Comparison of ENCODE assay signal across 8 mouse cellular contexts in the genomic region with DNA sequence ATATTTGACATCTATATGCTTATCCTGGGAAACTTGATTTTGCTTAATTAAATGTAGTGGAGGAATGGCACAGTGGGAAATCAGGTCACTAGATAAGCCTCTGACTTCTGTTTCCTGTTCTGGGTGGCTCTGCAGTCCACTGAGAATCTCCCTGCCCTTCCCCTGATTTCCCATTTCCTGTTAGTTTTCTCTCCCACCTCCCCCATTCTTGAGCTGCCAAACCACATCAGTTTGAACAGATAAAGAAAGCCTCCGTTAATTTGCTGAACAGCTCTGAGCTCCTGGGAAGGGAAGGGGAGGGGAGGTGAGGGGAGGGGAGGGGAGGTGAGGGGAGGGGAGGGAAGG. TPM values are rescaled to one million over a fixed set of nuclear protein-coding genes. Genes with fewer than 3 reads are reported as not detected.
DNase-seq lines count a peak whose midpoint lies in the region; ATAC-seq lines count a peak whose summit lies in the region.

No protein-coding gene starts in this region.

- no peaks in the 10 kb centered on the region for H3K27me3 ChIP-seq in heart, embryonic 11.5 days (ENCODE audit: control insufficient read depth, insufficient read depth, low read length)
- no peaks in the 10 kb centered on the region for H3K27me3 ChIP-seq in stomach, embryonic 14.5 days (ENCODE audit: control insufficient read depth, insufficient read depth, low read length)

- peak; percentile 49 for DNase-seq in kidney, adult 9 months
- no peak for DNase-seq in kidney, adult 11 months
- DNase-seq in kidney, postnatal 14 days = peak; percentile 66
- no peak for DNase-seq in layer of hippocampus, adult 8-10 months (ENCODE audit: low spot score in 2 of 2)
- DNase-seq in ovary, postnatal 14 days (ENCODE audit: low spot score) = no peak
- no peak for DNase-seq in spleen, postnatal 4 days (ENCODE audit: low spot score in 2 of 2)

- H3K9me3 ChIP-seq in heart, embryonic 11.5 days (replicated peaks; ENCODE audit: control insufficient read depth, low read length) = no peaks in the 10 kb centered on the region
- no peaks in the 10 kb centered on the region for H3K9me3 ChIP-seq in stomach, embryonic 14.5 days (ENCODE audit: control insufficient read depth, low read depth, low read length)

- H3K4me2 ChIP-seq in heart, embryonic 11.5 days = no peak overlapping the region
- H3K4me2 ChIP-seq in stomach, embryonic 14.5 days (replicated peaks; ENCODE audit: low read depth, low read length) = no peak overlapping the region

- peaks cover 19% of the 10 kb centered on the region for H3K36me3 ChIP-seq in heart, embryonic 11.5 days (ENCODE audit: control insufficient read depth, insufficient read depth, low read length)
- peaks cover 17% of the 10 kb centered on the region for H3K36me3 ChIP-seq in stomach, embryonic 14.5 days (ENCODE audit: control insufficient read depth, insufficient read depth, low read length)

- H3K27ac ChIP-seq in heart, embryonic 11.5 days (ENCODE audit: low read depth, low read length) = peak overlapping the region; percentile 65
- no peak overlapping the region for H3K27ac ChIP-seq in stomach, embryonic 14.5 days (ENCODE audit: low read length)

- H3K9ac ChIP-seq in heart, embryonic 11.5 days (ENCODE audit: low read depth, low read length) = no peak overlapping the region
- no peak overlapping the region for H3K9ac ChIP-seq in stomach, embryonic 14.5 days (replicated peaks; ENCODE audit: low read depth, low read length)

- no peak overlapping the region for H3K4me3 ChIP-seq in heart, embryonic 11.5 days (ENCODE audit: low read depth, low read length)
- no peak overlapping the region for H3K4me3 ChIP-seq in stomach, embryonic 14.5 days (ENCODE audit: low read depth, low read length)

- 0% methylated on average over 1 of the region's 1 CpGs for WGBS in heart, embryonic 11.5 days (ENCODE audit: insufficient replicate concordance)
- WGBS in stomach, embryonic 14.5 days = 0% methylated on average over 1 of the region's 1 CpGs

- no peak for ATAC-seq in heart, embryonic 11.5 days (replicated peaks; ENCODE audit: insufficient number of reproducible peaks, low FRiP score, low TSS enrichment)
- 0 out of 2 replicates have a peak, but pooled peaks have one; percentile 15 for ATAC-seq in stomach, embryonic 14.5 days (ENCODE audit: insufficient number of reproducible peaks, insufficient read depth, low FRiP score, low read depth)

- peaks cover 40% of the 10 kb centered on the region for H3K4me1 ChIP-seq in heart, embryonic 11.5 days (ENCODE audit: control insufficient read depth, insufficient read depth, low read length)
- peaks cover 33% of the 10 kb centered on the region; the same call in 1 of the 2 replicates for H3K4me1 ChIP-seq in stomach, embryonic 14.5 days (ENCODE audit: control insufficient read depth, insufficient read depth, low read length)

RNA-seq across cellular contexts. Expression of a gene that starts 51.8 kb away (rescaled TPM):
- polyA plus RNA-seq in heart, embryonic 11.5 days (2014; fragmentation: Nextera tagmentation; extraction: Ambion mirVana) = 36.8 and 38.0 TPM in 2 replicates
- polyA plus RNA-seq in stomach, embryonic 14.5 days (2014; fragmentation: Nextera tagmentation; extraction: Ambion mirVana) = 50.9 and 52.8 TPM in 2 replicates
- total RNA-seq in layer of hippocampus, adult 8-10 months (2022) = 10 to 100 TPM; 13.3 to 21.1 (median 17.1) TPM

Comparison
In these comparisons a context has a peak if more than half of its experiments do, and no peak if none do; other contexts are left out.
1. DNase-seq: peak in kidney, adult 9 months (single experiment) and kidney, postnatal 14 days (single experiment); none in kidney, adult 11 months (single experiment), layer of hippocampus, adult 8-10 months (0 of 2), ovary, postnatal 14 days (single experiment) and spleen, postnatal 4 days (0 of 2).